Mouse (Mus musculus) CH12.LX (cell line): ENCODE measurements around the gene Ttll9. TPM values are rescaled to one million over a fixed set of nuclear protein-coding genes. Genes with fewer than 3 reads are reported as not detected.

Source experiments
- DNase-seq: peaks from one replicate; pipeline ENCODE4 v3.0.0-alpha.2; 2013; ENCODE audit errors: extremely low read depth
- H3K27ac ChIP-seq: 2 replicates; pipeline ENCODE4 v1.5.1; 2012; ENCODE audit warnings: low read depth, mild to moderate bottlenecking, control low read depth, moderate library complexity; ENCODE audit not compliant: insufficient read depth
- H3K27me3 ChIP-seq: replicated peaks from 2 replicates; pipeline ENCODE3; 2012; ENCODE audit warnings: inconsistent platforms
- H3K36me3 ChIP-seq, 2 experiments: replicated peaks in 1 of 2; 2 replicates each; pipeline versions ENCODE3 to v1.6.1; 2012; ENCODE audit warnings: inconsistent platforms in 1 of 2, low read length in 1 of 2, mild to moderate bottlenecking in 1 of 2, mixed read lengths in 1 of 2, moderate library complexity in 1 of 2; ENCODE audit not compliant: control insufficient read depth in 1 of 2, insufficient read depth in 1 of 2
- H3K4me1 ChIP-seq, 2 experiments: 2 replicates each; pipeline ENCODE4 v1.6.1; 2012; ENCODE audit warnings: inconsistent platforms in 1 of 2, moderate library complexity in 1 of 2; ENCODE audit not compliant: insufficient read depth in 2 of 2, control insufficient read depth in 1 of 2
- H3K4me2 ChIP-seq: 2 replicates; pipeline ENCODE4 v1.6.1; 2012; ENCODE audit warnings: low read depth, mild to moderate bottlenecking, control low read depth; ENCODE audit not compliant: poor library complexity, insufficient read depth, severe bottlenecking
- H3K4me3 ChIP-seq, 3 experiments: fragments of 150-350 bp in 1 of 3; sonication (generic) in 1 of 3; replicated peaks in 1 of 3; 2 replicates each; pipeline versions ENCODE3 to v1.5.1; 2011 to 2012; ENCODE audit warnings: low read depth in 2 of 3, low read length in 2 of 3, mild to moderate bottlenecking in 2 of 3, moderate library complexity in 2 of 3, control low read depth in 1 of 3, improper control_type of control experiment in 1 of 3, inconsistent platforms in 1 of 3, mixed read lengths in 1 of 3; ENCODE audit not compliant: poor library complexity in 1 of 3
- H3K79me2 ChIP-seq: replicated peaks from 2 replicates; pipeline ENCODE4 v1.6.1; 2012; ENCODE audit warnings: mild to moderate bottlenecking, moderate library complexity; ENCODE audit not compliant: control insufficient read depth, poor library complexity, insufficient read depth, severe bottlenecking; ENCODE audit errors: extremely low read depth
- H3K9ac ChIP-seq: 2 replicates; pipeline ENCODE4 v1.6.1; 2012; ENCODE audit warnings: low read depth, mild to moderate bottlenecking, control low read depth, moderate library complexity; ENCODE audit not compliant: insufficient read depth
- H3K9me3 ChIP-seq: replicated peaks from 2 replicates; pipeline ENCODE3; 2012; ENCODE audit warnings: low read length, inconsistent platforms, mixed read lengths
- CHD1 ChIP-seq: IDR thresholded peaks from 2 replicates; pipeline ENCODE4 v1.6.1; 2012; ENCODE audit warnings: low read depth, low read length, improper control_type of control experiment, inconsistent platforms
- CTCF ChIP-seq, 2 experiments: IDR thresholded peaks in 1 of 2; conservative IDR thresholded peaks in 1 of 2; 2 replicates each; pipeline ENCODE4 v1.5.1; 2011 to 2012; ENCODE audit warnings: low read depth in 2 of 2, low read length in 2 of 2, improper control_type of control experiment in 1 of 2, inconsistent platforms in 1 of 2, mild to moderate bottlenecking in 1 of 2, moderate library complexity in 1 of 2
- ETS1 ChIP-seq: conservative IDR thresholded peaks from 2 replicates; pipeline ENCODE4 v1.6.1; 2012; ENCODE audit warnings: low read depth, mild to moderate bottlenecking, inconsistent platforms, low read length, improper control_type of control experiment, moderate library complexity
- HCFC1 ChIP-seq: IDR thresholded peaks from 2 replicates; pipeline ENCODE4 v1.6.1; 2012; ENCODE audit warnings: low read depth, mild to moderate bottlenecking, inconsistent platforms, low read length, improper control_type of control experiment
- IRF4 ChIP-seq: IDR thresholded peaks from 2 replicates; pipeline ENCODE4 v1.6.1; 2014; ENCODE audit warnings: low read depth, mild to moderate bottlenecking, inconsistent platforms, low read length, improper control_type of control experiment
- JUND ChIP-seq: conservative IDR thresholded peaks from 2 replicates; pipeline ENCODE4 v1.6.1; 2011; ENCODE audit warnings: low read depth, low read length, improper control_type of control experiment
- MAFK ChIP-seq: IDR thresholded peaks from 2 replicates; pipeline ENCODE4 v1.6.1; 2011; ENCODE audit warnings: low read length, improper control_type of control experiment; ENCODE audit not compliant: insufficient replicate concordance
- MAX ChIP-seq: IDR thresholded peaks from 2 replicates; pipeline ENCODE4 v1.6.1; 2011; ENCODE audit warnings: low read length, improper control_type of control experiment
- MAZ ChIP-seq: IDR thresholded peaks from 2 replicates; pipeline ENCODE4 v1.6.1; 2012; ENCODE audit warnings: low read depth, mild to moderate bottlenecking, inconsistent platforms, low read length, improper control_type of control experiment, moderate library complexity
- MYC ChIP-seq: IDR thresholded peaks from 2 replicates; pipeline ENCODE4 v1.6.1; 2011; ENCODE audit warnings: low read depth, mild to moderate bottlenecking, improper control_type of control experiment, low read length
- NRF1 ChIP-seq: IDR thresholded peaks from 2 replicates; pipeline ENCODE4 v1.6.1; 2014; ENCODE audit warnings: low read depth, mild to moderate bottlenecking, inconsistent platforms, low read length, improper control_type of control experiment, moderate library complexity
- PAX5 ChIP-seq: IDR thresholded peaks from 2 replicates; pipeline ENCODE4 v1.6.1; 2012; ENCODE audit warnings: low read length, inconsistent platforms, mixed read lengths
- POLR2A ChIP-seq: IDR thresholded peaks from 2 replicates; pipeline ENCODE4 v1.6.1; 2011; ENCODE audit warnings: low read depth, mild to moderate bottlenecking, improper control_type of control experiment, low read length
- RAD21 ChIP-seq: IDR thresholded peaks from 2 replicates; pipeline ENCODE4 v1.6.1; 2011; ENCODE audit warnings: low read depth, mild to moderate bottlenecking, low read length, improper control_type of control experiment, moderate library complexity
- SIN3A ChIP-seq: IDR thresholded peaks from 2 replicates; pipeline ENCODE4 v1.6.1; 2012; ENCODE audit warnings: low read length, improper control_type of control experiment, inconsistent platforms
- SMC3 ChIP-seq: IDR thresholded peaks from 2 replicates; pipeline ENCODE4 v1.6.1; 2011; ENCODE audit warnings: low read depth, low read length, improper control_type of control experiment
- TCF12 ChIP-seq: IDR thresholded peaks from 2 replicates; pipeline ENCODE4 v1.6.1; 2014; ENCODE audit warnings: low read depth, mild to moderate bottlenecking, inconsistent platforms, low read length, improper control_type of control experiment
- USF1 ChIP-seq: IDR thresholded peaks from 2 replicates; pipeline ENCODE4 v1.6.1; 2014; ENCODE audit warnings: low read depth, mild to moderate bottlenecking, inconsistent platforms, low read length, improper control_type of control experiment
- USF2 ChIP-seq: conservative IDR thresholded peaks from 2 replicates; pipeline ENCODE4 v1.6.1; 2011; ENCODE audit warnings: low read depth, low read length, improper control_type of control experiment
- ZC3H11A ChIP-seq: IDR thresholded peaks from 2 replicates; pipeline ENCODE4 v1.6.1; 2012; ENCODE audit warnings: low read depth, mild to moderate bottlenecking, inconsistent platforms, low read length, improper control_type of control experiment
- ZKSCAN1 ChIP-seq: IDR thresholded peaks from 2 replicates; pipeline ENCODE4 v1.6.1; 2012; ENCODE audit warnings: low read depth, inconsistent platforms, low read length, improper control_type of control experiment, borderline replicate concordance
- ZMIZ1 ChIP-seq: IDR thresholded peaks from 2 replicates; pipeline ENCODE4 v1.6.1; 2012; ENCODE audit warnings: low read depth, mild to moderate bottlenecking, inconsistent platforms, low read length, improper control_type of control experiment
- dilution Hi-C: fragments of 300-500 bp; cut with MboI; formaldehyde crosslinking; loops from 2 replicates; pipeline ENCODE4 v1.14.3; 2020; ENCODE audit warnings: low sequenced_read_pairs; ENCODE audit not compliant: extremely low pct_unique_long_range_greater_than_20kb, extremely low pct_ligation_motif_present
- in situ Hi-C: fragments of 300-500 bp; cut with MboI; formaldehyde crosslinking; loops from 3 replicates; pipeline ENCODE4 v1.14.3; 2019; ENCODE audit warnings: low sequenced_read_pairs, low pct_ligation_motif_present, low pct_unique_long_range_greater_than_20kb, mixed read lengths
- polyA plus RNA-seq: library from polyadenylated mRNA; unstranded; fragments of >175 nt; gene quantifications from 2 replicates; pipeline ENCODE4 v1.2.1, GENCODE M21; 2012; ENCODE audit warnings: low read depth; ENCODE audit not compliant: insufficient read length
- total RNA-seq, 2 experiments: library from RNA; depleted of rRNA; stranded (reverse); fragments of 300-350 nt in 1 of 2; fragments of >200 nt in 1 of 2; gene quantifications; 2 replicates each; pipeline ENCODE4 v1.2.3; 2012 to 2014

The Ttll9 gene
- total and polyA plus RNA-seq, 3 experiments: 1.5 to 1.7 (median 1.7) TPM

DNA sequence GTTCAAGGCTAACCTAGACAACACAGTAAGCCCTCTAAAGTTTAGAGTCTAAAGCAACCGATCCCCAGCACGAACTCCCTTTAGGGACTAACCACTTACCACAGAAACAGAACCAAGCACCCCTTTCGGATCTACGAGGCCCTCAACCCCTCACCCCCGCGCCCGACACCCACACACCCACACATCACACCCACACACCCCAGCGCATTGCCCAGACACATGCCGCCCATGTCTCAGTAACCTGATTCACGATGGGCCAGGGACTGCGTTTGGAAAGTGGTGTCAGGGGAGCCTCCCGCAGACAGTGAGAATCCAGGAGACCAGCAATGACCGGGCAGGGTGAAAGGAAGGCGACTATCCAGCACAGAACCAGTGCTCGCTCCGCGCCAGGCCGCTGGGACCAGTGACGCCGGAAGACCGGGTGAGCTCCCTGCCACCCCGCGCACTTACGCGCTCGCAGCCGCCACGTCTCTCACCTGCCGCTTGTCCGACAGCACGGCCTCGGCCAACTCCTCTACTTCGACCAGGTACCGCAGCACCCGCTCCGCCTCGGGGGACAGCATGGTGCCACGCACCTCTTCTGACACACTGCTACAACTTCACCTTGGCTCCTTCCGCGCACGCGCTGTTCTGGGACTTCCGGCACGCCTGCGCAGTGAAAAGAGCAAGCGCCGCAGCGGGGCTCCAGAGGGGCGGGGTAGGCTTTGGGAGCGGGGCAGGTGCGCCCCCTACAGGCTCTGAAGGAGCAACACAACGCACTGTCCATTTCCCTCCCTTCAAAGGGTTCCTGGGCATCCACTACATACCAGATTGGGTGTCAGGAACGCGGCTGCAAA lies 52.7 kb downstream of the Ttll9 start, which contains the start of gene Pdrg1 (continued):
- peak; percentile 22; the same call in 1 of the 2 replicates for TF ChIP-seq ETS1
- TF ChIP-seq PAX5: no peak
- TF ChIP-seq RAD21: peak; percentile 89
- TF ChIP-seq MAZ: peak; percentile 100
- TF ChIP-seq POLR2A: peak; percentile 96
- peak; percentile 83 for TF ChIP-seq SMC3
- TF ChIP-seq SIN3A: peak; percentile 92
- peak; percentile 75 for TF ChIP-seq TCF12
- TF ChIP-seq HCFC1: peak; percentile 79
- TF ChIP-seq CHD1: no peak
- TF ChIP-seq ZC3H11A: peak; percentile 28
- TF ChIP-seq NRF1: peak; percentile 98
- TF ChIP-seq MYC: peak; percentile 88
- peak; percentile 59 for TF ChIP-seq IRF4
- TF ChIP-seq, all 38 proteins: peak for 23

DNA sequence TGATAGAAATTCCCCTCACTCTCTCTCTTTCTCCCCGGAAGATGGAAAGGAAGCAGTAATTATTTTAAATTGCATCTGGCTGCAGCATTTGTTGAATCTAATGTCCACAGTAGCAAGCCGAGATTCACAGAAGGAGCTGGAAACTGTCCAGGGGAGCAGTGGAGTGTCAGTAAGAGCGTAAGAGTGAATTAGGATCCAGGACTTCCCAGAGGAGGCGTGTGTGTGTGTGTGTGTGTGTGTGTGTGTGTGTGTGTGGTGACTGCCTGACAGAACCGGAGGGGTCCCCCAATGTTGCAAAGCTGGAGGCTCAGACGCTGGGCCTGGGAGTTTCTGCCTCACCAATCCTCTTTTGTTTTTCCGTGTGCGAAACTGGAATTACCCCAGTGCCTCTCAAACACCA lies 53.5 kb downstream of the Ttll9 start:
- no peaks in the 10 kb centered on the region for H3K9me3 ChIP-seq
- no peak for TF ChIP-seq PAX5
- no peak for TF ChIP-seq MAFK
- no peak for TF ChIP-seq ETS1
- TF ChIP-seq MYC: no peak
- no peak for TF ChIP-seq ZKSCAN1
- TF ChIP-seq TCF12: no peak
- TF ChIP-seq USF1: no peak
- TF ChIP-seq USF2: no peak
- no peak for TF ChIP-seq IRF4
- TF ChIP-seq ZMIZ1: no peak
- no peak for TF ChIP-seq MAX
- no peak for TF ChIP-seq RAD21
- no peak for TF ChIP-seq CTCF (conservative IDR thresholded peaks at IDR 0.05 in 1 of 2, IDR thresholded peaks at IDR 0.05 in 1 of 2; ENCODE audit: low read depth in 2 of 2, low read length in 2 of 2)
- no peak for TF ChIP-seq JUND
- H3K4me3 ChIP-seq: no peak overlapping the region
- H3K79me2 ChIP-seq: peaks cover 20% of the 10 kb centered on the region
- in situ Hi-C loops (no loop called here), dilution Hi-C loops (no loop called here)
- no peak overlapping the region; the same call in 1 of the 2 replicates for H3K4me2 ChIP-seq
- H3K27ac ChIP-seq: no peak overlapping the region
- H3K4me1 ChIP-seq: peaks cover 9 to 15% of the 10 kb centered on the region in 2 experiments
- no peak for DNase-seq
- H3K27me3 ChIP-seq: peaks cover 50% of the 10 kb centered on the region
- H3K36me3 ChIP-seq: peaks cover 22 to 32% of the 10 kb centered on the region in 2 experiments
- H3K9ac ChIP-seq: no peak overlapping the region
